Mouse (Mus musculus) gonadal fat pad, adult 2 months (tissue): ENCODE results near the gene Tnik. TPM values are rescaled to one million over a fixed set of nuclear protein-coding genes. Genes with fewer than 3 reads are reported as not detected.

Source experiments
- DNase-seq: peaks from one replicate; pipeline ENCODE4 v3.0.0-alpha.2; 2012; ENCODE audit warnings: low read depth
- polyA plus RNA-seq: library from polyadenylated mRNA; depleted of rRNA; stranded (reverse); fragments of >200 nt; gene quantifications from 2 replicates; pipeline ENCODE4 v1.2.3, GENCODE M21; 2012

Gene Tnik
- polyA plus RNA-seq, 1 experiment: 5.7 TPM

DNA sequence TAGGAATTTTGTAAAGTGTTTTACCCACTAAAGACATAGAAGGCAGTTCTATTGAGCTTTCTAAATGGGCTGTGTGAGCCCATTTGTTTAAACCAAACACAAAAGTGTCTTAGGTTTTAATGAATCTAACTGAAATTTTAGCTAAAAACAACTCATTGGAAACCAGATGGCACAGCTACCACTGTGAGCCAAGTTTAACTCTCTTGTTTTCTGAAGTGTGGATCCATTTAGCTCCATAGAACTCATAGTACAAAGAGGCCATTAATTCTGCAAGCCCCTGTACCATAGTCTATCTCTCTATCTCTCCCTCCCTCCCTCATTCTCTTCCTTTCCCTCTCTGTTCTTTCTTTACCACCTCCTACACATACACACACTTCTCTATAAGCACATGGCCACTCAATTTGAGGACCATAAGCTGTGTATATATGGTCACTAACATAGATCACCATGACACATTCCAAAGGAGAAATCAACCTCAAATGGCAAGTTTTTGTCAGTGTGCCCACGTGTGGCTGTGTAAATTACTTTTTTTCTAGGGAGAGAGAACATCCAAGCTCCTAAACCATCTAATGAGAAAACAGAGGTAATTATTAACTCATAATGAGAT is 204.2 kb downstream of the Tnik start:
- DNase-seq: no peak

DNA sequence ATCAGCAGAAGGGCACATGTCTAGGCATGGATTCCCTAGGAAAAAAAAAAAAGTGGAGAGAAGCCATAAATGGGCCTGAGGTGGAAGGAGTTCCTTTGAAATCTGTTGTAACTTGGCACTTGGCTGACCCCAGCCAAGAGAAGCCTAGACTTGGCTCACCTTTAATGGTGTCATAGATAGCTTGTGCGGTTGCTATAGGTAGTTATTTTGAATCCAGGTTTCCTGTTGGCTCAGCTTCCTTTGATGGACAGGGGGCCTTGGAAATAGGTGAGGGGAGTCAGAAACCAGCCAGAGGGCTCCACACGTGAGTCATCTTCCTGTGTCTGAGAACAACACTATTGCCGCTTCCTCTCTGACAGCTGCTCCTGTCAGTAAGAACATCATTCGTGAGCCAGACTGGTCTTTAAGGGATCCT is 204.9 kb downstream of the Tnik start:
- DNase-seq: peak; percentile 82

DNA sequence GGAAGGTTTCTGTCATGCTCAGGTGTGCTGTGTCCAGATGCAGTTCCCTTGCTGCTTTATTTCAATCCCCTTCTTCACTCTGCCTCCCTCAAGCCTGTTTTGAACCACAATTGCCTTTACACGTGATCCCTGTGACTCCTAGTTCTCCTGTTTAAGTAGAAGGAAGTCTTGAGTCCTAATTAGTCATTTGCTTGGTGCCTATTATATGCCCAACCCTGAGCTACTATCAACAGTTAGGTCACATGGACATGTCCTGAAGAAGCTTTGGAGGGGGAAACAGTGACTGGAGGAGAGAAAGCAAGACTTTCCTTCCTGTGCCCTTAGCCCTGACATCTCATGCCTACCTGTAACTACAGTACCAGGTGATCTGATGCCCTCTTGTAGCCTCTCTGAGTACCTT is 210.4 kb downstream of the Tnik start:
- no peak for DNase-seq

DNA sequence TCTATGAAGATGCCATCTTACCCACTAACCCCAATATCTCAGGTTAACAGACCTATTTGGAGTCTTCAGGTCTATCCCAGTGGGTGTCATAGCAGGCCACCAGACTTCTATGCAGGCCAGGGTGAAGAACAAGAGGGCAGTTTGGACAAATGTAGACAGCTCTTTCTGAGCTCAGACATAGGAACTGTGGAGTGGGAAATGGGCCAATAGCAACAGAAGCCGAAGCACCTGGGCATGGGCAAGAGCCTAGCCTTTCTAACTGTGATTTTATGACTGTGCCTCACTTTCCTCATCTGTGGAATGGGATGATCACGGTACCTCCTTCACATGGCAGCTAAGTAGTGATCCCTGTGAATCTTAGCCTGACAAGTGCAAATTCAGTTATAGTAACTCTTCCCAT is 214.4 kb downstream of the Tnik start:
- no peak for DNase-seq

DNA sequence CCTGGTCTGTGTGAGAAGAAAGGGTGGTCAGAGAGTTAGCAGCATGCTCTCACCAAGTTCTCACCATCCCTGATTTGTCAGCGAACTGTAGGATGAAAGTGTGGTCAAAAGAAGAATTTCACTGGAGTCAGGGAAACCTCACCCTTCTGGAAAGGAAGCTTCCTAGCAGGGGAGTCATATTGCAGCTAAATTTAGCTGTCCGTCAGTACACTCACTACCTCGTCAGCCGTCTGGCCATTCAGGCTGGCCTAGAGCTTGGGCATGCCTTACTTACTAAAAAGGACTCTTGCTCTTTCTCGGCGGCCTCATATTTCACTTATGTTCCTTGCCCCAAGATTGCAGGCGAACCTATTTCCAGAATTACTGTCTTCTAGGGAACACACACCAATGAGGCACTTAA is 222.7 kb downstream of the Tnik start:
- no peak for DNase-seq

DNA sequence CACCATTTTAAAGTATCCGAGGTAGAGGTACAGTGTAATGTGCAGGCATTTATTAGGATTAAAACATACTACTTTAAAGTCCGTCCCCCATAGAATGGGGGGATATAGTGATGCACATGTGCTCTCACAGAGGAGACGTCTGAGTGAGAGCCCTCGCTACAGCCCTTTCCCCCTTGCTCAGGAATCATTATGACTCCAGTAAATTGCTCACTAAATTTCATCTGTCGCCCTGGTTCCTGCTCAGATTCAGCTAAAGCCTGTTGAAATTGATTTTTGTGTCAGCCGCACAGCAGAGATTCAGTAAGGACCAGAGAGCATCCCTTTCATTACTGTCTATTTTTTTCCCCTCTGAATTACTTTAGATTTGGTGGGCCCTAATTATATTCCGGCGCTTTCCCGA is 224.4 kb downstream of the Tnik start:
- no peak for DNase-seq

DNA sequence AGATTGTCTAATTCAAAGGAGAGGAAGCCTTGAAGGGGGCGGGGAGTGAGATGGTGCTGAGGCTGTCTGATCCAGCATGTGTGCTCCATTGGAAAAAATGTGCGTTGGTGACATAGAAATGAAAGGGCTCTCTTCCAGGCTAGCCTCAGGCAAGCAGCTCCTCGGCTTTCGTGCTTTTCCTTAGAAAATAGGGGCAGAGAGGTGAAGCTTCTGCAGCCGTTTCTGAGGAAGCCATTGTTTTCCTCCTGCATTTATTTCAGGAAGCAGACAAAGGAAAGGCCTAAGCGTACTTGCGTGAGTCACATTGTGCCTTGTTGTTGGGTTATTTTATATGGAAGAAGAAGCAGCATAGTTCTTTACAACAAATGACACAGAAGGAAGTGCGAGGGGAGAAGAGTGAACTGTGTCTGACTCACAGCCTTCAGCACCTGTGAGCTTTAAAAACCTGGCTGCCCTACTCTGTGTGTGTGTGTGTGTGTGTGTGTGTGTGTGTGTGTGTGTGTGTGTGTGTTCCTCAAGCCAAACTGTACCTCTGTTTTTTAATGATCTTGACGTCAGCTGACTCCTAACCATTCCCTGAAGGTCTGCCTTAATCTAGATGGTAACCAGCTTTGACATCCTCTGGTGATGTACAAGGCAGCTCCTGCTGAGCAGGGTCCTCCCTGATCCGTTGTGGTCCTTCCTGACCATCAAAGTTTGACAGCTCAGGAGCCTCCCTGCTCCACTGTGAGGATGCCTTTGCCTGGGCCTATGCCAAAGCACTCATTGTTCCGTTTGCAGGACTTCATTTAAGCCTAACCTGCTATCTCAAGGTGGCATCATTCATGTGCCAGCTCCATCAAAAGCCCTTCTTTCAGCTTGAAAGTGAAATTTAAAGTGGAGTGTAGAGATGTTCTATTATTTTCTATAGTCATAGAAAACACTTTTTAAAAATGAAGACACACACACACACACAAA is 228.3 kb downstream of the Tnik start:
- DNase-seq: no peak

DNA sequence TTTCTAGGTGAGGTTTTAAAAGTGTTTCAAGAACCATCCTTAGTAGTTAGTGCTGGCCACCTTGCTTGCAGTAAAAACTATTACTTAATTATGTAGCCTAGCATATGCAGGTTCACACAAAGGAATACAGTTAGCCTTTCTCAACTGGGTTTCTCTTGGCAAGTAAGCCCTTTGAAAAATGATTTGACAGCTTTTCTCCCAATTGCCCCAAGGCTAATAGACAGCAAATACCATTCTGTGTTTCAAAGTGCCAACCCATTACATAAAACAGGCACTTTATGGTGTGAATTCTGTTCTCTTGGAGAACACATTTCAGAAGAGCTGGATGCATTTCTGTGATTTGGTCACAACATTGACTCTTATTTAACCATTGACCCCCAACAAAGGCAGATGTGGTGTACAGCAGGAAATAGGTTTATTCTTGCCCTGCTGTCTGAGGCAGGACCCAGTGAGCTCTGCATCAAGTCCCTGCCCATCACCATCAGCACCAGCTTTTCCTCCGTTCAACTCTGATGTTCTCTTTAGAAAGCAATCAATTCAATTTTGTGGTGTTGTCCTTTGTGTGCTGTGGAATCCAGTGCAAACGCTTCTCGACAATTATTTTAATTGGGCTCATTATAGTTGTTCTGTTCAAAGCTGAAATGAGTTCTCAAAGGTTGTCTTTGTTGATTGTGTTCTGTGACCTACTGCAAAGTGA is 233.9 kb downstream of the Tnik start:
- peak; percentile 6 for DNase-seq

DNA sequence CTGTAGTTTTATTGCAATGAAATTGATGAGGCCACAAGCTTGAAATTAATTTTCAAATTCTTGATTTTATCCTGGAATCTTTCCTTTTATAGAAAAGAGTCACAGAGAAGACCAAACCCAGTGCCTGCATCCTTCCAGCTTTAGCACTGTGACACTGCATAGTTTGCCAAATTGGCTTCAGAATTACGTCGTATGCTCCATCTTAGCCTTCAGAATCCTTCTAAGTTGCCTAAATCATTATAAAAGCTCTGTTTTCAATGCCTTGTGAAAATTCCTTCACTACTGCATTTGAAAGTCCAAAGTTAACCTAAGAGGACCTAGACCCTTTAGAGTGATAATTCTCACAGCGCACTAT is 234.5 kb downstream of the Tnik start:
- DNase-seq: no peak

DNA sequence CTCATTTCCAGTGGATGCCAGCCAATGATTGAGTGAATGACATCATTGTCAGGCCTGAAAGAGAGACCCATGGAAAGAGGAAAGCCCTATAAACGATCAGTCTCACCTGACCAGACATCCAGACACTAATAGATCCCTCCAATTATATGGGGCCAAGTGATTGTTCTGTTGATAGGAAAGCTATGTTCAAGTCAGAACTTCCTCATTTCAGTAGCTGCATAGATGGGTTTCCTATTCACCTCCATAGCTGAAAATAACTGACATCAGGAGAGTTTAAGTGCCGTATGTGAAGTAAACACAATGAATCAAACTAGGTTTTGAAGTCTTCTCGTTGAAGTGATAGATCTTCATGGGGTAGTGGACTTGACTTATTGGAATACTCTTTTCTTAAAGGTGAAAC is 239.7 kb downstream of the Tnik start:
- DNase-seq: no peak

DNA sequence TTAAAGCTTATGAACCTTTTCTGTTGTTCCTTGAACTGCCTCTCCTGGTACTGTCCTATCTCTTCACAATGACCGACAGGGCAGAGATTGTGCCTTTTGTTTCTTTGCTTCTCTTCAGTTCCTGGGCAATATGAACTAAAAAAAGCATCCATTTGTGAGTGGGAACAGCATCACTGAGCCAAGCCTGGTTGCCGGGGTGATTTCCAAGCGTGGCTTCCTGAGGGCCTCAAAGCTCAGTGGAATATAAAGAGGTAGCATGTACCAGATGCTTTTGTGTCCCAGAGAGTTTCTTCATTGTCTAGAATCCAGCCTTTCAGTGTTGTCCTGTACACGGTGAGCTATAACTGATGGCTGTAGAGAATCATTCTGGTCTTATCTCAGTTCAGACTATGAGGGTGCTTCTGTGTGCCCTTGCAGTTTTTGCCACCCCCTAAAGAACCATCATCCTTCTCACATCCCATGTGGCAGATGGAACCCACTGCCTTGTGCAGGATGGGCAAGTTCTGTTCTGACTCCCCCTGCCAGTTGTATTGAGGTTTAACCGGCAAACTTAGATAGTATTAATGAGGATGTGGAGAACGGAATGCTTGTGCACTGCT is 246.4 kb downstream of the Tnik start:
- DNase-seq: no peak

DNA sequence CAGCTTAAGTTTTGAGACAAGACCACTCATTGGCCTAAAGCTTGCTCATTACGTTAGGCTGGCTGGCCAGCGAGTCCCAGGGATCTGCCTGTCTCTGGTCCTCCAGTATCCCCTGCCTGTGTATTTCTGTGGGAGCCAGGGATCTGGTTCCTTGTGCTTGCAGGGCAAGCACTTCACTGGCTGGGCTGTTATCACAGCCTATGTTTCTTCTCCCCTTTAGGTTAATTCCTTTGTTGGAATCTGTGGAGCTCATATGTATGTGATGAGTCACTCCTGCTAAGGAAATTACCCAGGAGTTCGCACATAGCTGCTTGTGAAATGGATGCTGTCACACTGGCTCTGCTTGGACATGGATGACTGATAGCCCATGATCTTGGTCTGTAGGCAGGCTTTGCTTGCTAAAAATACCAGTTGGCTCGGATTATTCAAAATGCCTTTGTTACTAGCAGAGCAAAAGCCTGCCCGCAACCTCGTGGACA is 260.0 kb downstream of the Tnik start:
- peak; percentile 3 for DNase-seq

DNA sequence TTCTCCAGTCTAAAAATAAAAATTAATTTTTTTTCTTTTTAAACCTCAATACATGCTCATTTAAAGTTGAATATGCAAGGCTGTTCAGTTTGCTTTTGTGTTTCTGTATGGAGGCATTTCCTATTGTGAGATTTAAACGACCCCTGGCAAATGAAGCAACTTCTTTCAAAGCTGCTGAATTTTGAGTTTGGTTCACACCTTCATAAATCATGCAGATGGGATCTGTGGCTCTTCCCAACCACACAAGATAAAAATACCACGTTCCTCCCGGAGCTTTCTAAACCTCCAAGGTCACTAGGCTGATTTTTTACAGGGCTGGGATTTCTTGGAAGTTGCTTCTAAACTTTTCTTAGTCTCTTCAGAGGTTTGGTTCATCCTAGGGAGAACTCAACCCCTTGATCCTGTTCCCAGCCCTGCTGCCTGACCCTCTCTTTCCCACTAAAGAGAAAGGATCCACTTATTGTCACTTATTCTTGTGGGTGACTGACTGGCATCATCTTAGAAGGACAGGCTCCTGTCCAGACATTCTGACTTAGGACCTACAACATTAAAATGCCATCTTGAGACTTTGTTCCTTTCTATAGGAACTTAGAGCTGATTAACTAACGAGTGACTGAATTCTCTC is 260.6 kb downstream of the Tnik start:
- no peak for DNase-seq

DNA sequence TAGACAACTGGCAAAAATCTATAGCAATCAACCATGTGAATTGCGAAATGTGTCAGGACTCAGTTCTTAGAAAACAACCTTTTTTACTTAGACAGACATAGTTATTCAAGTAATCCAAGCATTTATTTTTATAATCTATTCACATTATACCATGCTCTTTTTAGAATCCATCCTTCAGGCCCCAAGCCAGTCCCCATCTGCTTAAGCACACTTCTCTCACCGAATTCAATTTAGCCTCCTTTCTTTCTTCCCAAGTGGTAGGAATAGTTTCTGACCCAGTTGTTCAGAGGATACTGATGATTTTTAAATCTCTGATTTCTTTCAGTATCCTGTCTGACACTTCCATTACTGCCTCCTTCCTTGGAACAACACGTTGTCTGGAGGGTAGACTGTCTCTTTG is 261.5 kb downstream of the Tnik start:
- no peak for DNase-seq

DNA sequence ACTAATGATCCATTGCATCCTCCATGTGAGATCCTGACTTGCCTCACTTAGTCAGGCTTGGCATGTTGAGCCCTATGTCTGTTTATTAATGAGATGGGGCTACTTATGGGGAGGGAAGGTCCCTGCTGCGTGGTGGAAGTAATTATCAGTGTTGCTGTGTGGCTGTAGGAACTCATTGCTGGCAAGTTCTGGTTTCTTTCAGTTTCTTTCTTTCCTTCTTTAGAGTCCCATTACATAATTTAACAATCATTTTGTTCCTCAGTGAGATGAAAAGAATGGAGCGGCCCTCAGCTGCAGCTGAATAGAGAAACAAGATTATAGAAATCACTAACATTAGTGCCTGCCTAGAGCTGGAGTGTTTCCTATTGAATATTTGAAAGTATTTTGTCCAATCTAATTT is 263.7 kb downstream of the Tnik start:
- DNase-seq: no peak

DNA sequence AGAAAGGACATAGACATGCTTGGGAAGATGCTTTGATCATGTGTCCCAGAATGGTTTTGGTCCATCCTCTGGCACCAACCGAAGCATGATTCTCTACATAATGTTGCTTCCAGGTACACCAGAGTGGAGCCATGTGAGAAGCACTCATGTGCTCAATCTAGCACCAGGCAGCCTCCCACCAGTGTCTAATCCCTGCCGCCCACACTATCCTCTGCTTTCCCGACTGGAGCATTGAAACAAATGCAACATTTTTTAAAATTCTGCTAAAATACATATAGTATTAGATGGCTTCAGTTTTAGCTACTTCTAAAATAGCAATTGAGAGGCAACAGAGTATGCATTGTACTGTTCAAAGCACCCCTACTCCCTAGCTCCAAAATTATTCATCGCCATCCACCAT is 264.2 kb downstream of the Tnik start:
- DNase-seq: no peak

DNA sequence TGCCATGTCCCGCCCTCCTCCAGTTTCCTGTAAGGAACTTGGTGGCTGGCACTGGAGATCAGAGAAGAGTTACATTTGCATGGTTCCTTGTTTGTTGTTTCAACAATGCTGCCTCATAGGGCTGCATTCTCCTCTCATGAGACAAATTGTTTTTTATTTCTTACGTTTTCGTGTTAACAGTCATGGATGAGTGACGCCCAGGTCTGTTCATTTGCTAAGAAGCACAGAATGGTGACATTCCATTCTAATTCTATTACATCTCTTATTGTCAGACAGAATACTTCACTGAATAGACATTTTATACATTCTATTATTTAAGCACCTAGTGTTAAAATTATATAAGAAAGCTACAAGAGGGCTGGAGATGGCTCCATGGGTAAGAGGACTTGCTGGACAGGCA is 266.5 kb downstream of the Tnik start:
- no peak for DNase-seq

DNA sequence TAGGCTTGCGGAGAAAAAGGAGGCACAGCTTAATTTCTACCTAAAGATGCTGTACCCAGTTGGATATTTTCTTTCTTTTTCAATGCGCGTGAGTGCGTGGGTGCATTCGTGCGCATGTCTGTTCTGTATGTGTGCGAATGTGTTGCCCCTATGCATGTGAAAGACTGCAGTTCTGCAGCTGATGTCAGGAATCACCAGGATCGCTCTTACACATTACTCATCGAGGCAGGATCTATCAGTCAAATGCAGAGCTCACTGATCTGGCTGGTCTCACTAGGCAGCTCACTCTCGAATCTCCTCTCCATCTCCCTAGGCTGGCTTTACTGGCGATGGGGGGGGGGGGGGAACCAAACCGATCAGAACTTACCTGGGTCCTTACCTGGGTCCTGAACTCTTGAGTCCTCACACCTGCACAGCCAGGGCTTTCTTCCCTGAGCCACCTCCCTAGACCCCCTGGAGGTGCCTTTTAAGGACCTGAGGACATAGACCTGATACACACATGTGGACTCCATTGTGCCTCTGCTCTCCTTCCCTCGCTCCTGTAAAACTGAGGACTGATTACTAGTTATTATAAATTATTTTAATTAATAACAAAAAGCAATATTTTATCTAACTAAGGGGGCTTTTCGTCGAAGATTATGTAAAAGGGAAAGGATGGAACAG is 268.4 kb downstream of the Tnik start:
- DNase-seq: no peak

DNA sequence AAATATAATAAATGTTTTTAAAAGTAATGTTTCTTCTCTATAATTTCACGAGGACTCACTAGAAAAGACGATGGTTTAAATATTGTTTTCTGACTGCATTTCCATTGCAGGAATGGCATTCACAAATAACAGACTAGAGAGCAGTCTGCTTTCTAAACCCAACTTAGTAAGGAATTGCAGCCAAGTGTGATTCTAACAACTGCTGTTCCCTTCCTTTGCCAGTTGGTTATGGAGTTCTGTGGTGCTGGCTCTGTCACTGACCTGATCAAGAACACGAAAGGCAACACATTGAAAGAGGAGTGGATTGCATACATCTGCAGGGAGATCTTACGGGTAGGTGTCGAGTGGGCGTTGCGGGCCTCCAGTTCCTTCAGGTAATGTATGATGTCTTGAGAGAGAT is 269.7 kb downstream of the Tnik start:
- no peak for DNase-seq

DNA sequence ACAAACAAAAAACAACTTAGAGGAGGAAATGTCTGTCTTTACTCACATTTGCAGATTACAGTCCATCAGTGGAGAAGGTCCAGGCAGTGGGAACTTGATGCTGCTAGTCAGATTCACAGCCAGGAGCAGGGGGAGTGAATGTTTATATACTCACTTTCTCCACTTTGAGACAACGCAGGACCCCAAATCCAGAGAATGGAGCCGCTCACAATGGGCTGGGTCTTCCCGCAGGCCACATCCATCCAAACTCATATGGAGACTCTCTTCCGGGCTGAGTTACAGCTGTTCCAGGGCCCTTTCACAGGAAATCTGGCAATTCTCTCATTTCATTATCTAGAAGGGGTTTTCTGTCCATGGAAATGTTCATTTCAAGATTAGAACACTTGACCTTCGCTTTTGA is 277.1 kb downstream of the Tnik start:
- no peak for DNase-seq

DNA sequence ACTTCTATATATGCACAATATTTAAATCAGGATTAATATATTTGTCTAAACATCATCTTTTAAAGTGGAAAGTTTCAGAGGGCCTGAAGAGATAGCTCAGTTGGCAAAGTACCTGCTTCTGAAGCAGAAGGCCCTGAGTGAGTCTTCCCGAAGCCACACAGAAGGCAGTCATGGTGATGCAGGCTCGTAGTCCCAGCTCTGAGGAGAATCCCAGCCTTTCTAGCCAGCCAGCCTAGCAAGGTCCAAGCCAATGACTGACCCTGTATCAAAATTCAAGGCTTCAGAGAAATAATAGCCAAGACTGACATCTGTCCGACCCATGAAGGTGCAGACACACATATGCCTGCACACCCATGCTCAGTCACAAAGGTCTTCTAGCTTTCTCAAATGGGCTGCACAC is 279.9 kb downstream of the Tnik start:
- no peak for DNase-seq
